Mouse (Mus musculus) embryonic facial prominence, embryonic 12.5 days (tissue): ENCODE measurements around the gene Ccl20. TPM values are rescaled to one million over a fixed set of nuclear protein-coding genes. Genes with fewer than 3 reads are reported as not detected.
A peak's percentile ranks its signal among the peaks of the same experiment; 100 is the strongest.

ENCODE experiments used
- ATAC-seq: fragments of 200-750 bp; cut with Nextera tagmentation; 2 replicates; pipeline ENCODE4 v1.8.0; 2017; ENCODE audit not compliant: insufficient number of reproducible peaks, insufficient read depth, low FRiP score, low TSS enrichment
- H3K27ac ChIP-seq: fragments of 300-500 bp; sonication (generic); 2 replicates; pipeline ENCODE4 v1.5.1; 2016; ENCODE audit warnings: mild to moderate bottlenecking
- H3K27me3 ChIP-seq: fragments of 300-500 bp; sonication (generic); 2 replicates; pipeline ENCODE4 v1.6.1; 2016; ENCODE audit warnings: mild to moderate bottlenecking, moderate library complexity
- H3K36me3 ChIP-seq: fragments of 300-500 bp; sonication (generic); 2 replicates; pipeline ENCODE4 v1.6.1; 2016; ENCODE audit warnings: mild to moderate bottlenecking
- H3K4me1 ChIP-seq: fragments of 300-500 bp; sonication (generic); 2 replicates; pipeline ENCODE4 v1.6.1; 2016
- H3K4me2 ChIP-seq: fragments of 300-500 bp; sonication (generic); replicated peaks from 2 replicates; pipeline ENCODE4 v1.6.1; 2016; ENCODE audit warnings: mild to moderate bottlenecking, moderate library complexity
- H3K4me3 ChIP-seq: fragments of 300-500 bp; sonication (generic); 2 replicates; pipeline ENCODE4 v1.5.1; 2016; ENCODE audit warnings: mild to moderate bottlenecking
- H3K9ac ChIP-seq: fragments of 300-500 bp; sonication (generic); 2 replicates; pipeline ENCODE4 v1.6.1; 2016; ENCODE audit warnings: mild to moderate bottlenecking, moderate library complexity
- H3K9me3 ChIP-seq: fragments of 300-500 bp; sonication (generic); 2 replicates; pipeline ENCODE4 v1.6.1; 2016; ENCODE audit warnings: mild to moderate bottlenecking, moderate library complexity
- WGBS: fragments of 180-500 bp; shearing (Covaris S2); methylation state at CpG from one replicate; pipeline ENCODE4 v1.1.7; 2016; 5-methylcytosine and 5-hydroxymethylcytosine counted together
- polyA plus RNA-seq: library from polyadenylated mRNA; unstranded; fragments of >200 nt; fragmentation: Nextera tagmentation; extraction: Ambion mirVana; gene quantifications from 2 replicates; pipeline ENCODE4 v1.2.1, GENCODE M21; 2016

Gene Ccl20
- polyA plus RNA-seq, 1 experiment from 2014 or later: 0.22 TPM

DNA sequence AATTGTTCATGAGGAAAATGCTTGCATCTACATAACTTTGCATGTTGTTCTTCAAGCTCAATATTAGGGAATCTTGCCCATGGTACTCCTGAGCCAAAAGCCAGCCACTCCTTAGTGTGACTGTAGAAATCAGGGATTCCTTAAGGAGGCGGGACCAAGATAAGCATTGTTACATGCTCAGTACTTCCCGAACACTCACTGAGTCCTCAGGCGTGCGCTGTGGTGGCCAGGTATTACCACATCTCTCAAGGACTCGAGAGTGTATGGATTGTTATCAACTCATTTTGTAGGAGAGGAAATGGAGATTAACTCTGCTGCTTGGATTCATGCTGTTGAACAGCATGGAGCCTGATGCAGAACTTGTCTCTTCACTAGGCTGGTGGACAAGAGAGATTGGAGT lies 25.5 kb downstream of the Ccl20 start:
- Histone ChIP-seq H3K4me3 (no peak overlapping the region), H3K9me3 (no peaks in the 10 kb centered on the region), H3K4me1 (no peaks in the 10 kb centered on the region), H3K27ac (no peak overlapping the region), H3K36me3 (no peaks in the 10 kb centered on the region), H3K9ac (no peak overlapping the region), H3K27me3 (no peaks in the 10 kb centered on the region), H3K4me2 (no peak overlapping the region)
- 91% methylated on average over 5 of the region's 5 CpGs for WGBS
- no peak for ATAC-seq

DNA sequence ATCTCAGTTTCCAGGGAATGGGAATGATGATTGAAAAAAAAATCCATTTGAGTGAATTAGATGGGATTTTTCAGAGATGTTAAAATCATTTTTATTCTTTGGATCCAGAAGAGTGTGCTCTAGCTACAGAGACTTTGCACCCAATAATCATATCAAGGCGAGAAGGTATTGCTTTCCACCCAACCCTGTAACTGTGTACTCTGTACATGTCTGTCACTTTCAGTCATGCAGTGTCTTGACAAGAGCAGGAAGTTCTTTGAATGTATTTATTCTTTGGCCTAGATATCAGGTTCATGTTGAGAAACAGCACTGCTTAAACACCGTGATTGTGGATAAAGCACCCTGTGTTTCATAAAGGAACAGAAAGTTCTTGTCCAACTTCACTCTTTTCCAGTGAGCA lies 30.0 kb downstream of the Ccl20 start:
- Histone ChIP-seq H3K9ac (no peak overlapping the region), H3K27me3 (no peaks in the 10 kb centered on the region), H3K4me1 (no peaks in the 10 kb centered on the region), H3K36me3 (no peaks in the 10 kb centered on the region), H3K4me2 (no peak overlapping the region), H3K9me3 (no peaks in the 10 kb centered on the region), H3K27ac (no peak overlapping the region), H3K4me3 (no peak overlapping the region)
- 80% methylated on average over 2 of the region's 2 CpGs for WGBS
- no peak for ATAC-seq

DNA sequence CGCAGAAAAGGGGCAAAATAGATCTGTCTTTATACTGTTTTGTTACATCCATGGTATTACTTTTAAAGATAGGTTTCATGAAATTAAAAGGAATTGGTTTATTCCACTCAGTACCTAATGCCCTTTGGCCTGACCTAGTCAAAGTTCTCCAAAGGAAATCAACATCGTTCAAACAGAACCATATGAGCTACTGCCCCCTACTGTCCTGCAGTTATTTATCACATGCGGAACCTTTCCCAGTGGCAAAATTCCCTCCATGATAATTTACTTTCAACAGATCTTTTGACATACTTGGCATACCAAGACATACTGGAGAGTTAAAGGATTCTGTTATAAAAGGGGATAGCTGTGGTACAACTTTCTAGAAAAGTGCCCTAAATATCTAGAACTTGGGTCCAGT lies 33.7 kb downstream of the Ccl20 start:
- no peak overlapping the region for H3K27ac ChIP-seq
- 72% methylated on average over 3 of the region's 3 CpGs for WGBS
- no peak overlapping the region for H3K9ac ChIP-seq
- H3K27me3 ChIP-seq: no peaks in the 10 kb centered on the region
- ATAC-seq: no peak
- no peaks in the 10 kb centered on the region for H3K4me1 ChIP-seq
- H3K4me3 ChIP-seq: no peak overlapping the region
- no peaks in the 10 kb centered on the region for H3K9me3 ChIP-seq
- H3K4me2 ChIP-seq: no peak overlapping the region
- H3K36me3 ChIP-seq: no peaks in the 10 kb centered on the region

DNA sequence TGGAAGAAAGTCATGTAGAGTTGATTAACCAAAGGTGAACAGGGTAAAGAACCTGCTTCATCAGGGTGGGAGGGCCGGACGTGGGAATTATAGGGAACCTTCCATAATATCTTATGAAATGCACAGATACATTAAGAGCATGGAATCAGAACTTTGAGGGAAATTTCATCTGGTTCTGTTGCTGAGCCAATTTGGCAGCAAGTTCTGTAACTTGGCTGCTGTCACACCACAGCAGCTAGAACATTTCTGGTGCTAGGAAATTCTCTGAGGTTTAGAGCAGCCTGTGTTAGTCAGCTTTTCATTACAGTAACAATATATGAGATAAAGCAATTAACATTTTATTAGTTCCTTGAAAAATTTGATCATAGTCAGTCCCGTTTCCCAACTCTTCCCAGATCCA lies 36.4 kb downstream of the Ccl20 start:
- no peak overlapping the region for H3K4me2 ChIP-seq
- H3K27me3 ChIP-seq: no peaks in the 10 kb centered on the region
- H3K9ac ChIP-seq: no peak overlapping the region
- no peak overlapping the region for H3K27ac ChIP-seq
- H3K4me1 ChIP-seq: no peaks in the 10 kb centered on the region
- no peaks in the 10 kb centered on the region for H3K9me3 ChIP-seq
- H3K4me3 ChIP-seq: no peak overlapping the region
- no peak for ATAC-seq
- WGBS: 86% methylated on average over 3 of the region's 3 CpGs
- no peaks in the 10 kb centered on the region for H3K36me3 ChIP-seq

DNA sequence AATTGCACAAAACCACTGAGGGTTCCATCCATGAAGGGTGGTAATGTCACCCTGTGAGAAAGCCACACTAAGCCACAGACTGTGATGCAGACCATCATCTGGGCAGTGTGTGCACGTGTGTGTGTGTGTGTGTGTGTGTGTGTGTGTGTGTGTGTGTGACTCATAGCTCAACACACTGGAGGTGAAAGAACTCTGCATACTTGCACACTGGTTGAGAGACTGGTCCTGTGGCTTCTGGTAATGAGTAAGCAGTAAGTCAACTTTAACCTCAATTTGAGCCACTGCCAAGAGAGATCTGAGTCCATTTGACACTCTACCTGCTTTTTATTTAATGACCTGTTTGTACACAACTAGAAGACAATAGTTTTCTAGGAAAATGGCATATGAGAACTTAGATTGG lies 40.3 kb downstream of the Ccl20 start:
- no peak overlapping the region for H3K9ac ChIP-seq
- H3K9me3 ChIP-seq: no peaks in the 10 kb centered on the region
- no peaks in the 10 kb centered on the region for H3K27me3 ChIP-seq
- 48% methylated on average over 1 of the region's 1 CpGs for whole genome bisulfite sequencing
- H3K4me2 ChIP-seq: no peak overlapping the region
- no peak overlapping the region for H3K4me3 ChIP-seq
- no peak for ATAC-seq
- no peaks in the 10 kb centered on the region for H3K36me3 ChIP-seq
- H3K27ac ChIP-seq: no peak overlapping the region
- H3K4me1 ChIP-seq: no peaks in the 10 kb centered on the region

DNA sequence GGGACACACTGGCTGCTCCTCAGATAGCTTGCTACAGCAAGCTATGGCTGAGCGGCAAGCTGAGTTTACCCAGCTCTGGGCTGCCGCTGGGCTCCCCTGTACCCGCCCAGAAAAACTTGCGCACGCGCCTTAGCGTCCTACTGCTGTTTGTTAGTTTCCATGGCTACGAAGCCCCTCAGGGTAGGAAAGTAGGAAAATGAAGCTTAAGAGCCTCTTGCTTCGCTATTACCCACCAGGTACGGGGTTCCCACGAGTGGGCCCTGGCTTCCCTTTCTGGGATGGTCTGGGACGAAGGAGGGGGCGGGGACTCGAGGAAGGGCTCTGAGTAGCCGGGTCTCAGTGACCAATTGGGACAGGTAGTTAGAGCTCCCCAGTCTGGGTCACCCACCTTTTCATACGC lies 43.0 kb downstream of the Ccl20 start, which contains the start of gene Daw1:
Gene Daw1 (plus strand): TSS at position 150 of the 400 bp plus-strand sequence.
- H3K4me1 ChIP-seq: no peaks in the 10 kb centered on the region
- no peaks in the 10 kb centered on the region for H3K27me3 ChIP-seq
- WGBS: under 1% methylated on average over 16 of the region's 16 CpGs
- H3K9ac ChIP-seq: peak within 1 kb of the TSS; percentile 54
- H3K4me2 ChIP-seq: peak within 1 kb of the TSS; percentile 60
- no peaks in the 10 kb centered on the region for H3K9me3 ChIP-seq
- H3K4me3 ChIP-seq: peak within 1 kb of the TSS; percentile 54
- peak; percentile 96 for ATAC-seq
- H3K36me3 ChIP-seq: no peaks in the 10 kb centered on the region
- H3K27ac ChIP-seq: no peak within 1 kb of the TSS

DNA sequence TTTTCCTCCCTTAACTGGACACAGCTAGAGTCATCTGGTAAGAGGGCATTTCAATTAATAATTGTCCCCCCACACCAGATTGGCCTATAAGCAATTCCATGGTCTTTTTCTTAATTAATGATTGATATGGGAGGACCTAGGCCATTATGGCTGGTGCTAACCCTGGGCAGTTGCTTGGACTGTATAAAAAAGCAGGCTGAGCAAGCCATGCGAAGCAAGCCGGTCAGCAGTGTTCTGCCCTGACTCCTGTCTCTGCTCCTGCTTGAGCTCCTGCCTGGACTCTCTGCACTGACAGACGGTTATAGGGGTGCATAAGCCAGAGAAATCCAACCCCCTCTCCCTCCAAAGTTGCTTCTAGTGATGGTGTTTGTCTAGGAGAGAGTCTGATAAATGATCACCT lies 45.1 kb downstream of the Ccl20 start:
- WGBS: 81% methylated on average over 3 of the region's 3 CpGs
- Histone ChIP-seq H3K4me2 (no peak overlapping the region), H3K4me1 (no peaks in the 10 kb centered on the region), H3K9me3 (no peaks in the 10 kb centered on the region), H3K4me3 (no peak overlapping the region), H3K27ac (no peak overlapping the region), H3K36me3 (no peaks in the 10 kb centered on the region), H3K9ac (no peak overlapping the region), H3K27me3 (no peaks in the 10 kb centered on the region)
- no peak for ATAC-seq

DNA sequence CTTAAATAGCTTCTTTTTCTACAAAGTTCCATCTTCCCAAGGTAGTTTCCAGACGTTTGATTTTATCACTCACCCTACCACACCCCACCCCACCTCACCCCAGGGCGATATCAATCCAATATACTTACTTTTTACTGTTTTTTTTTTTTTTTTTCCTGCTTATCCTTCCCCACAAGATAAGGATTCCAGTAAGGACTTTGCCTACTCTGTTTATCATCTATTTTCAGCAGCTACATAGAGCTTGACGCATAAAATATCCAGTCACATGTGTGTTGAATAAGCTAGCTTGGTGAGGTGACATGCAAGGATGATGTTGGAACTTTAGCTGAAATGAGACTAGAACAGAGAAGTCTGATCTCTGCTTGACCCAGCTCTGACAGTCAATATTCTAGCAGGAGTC lies 47.5 kb downstream of the Ccl20 start:
- no peak overlapping the region for H3K9ac ChIP-seq
- no peak for ATAC-seq
- H3K4me3 ChIP-seq: no peak overlapping the region
- no peak overlapping the region for H3K27ac ChIP-seq
- H3K4me2 ChIP-seq: no peak overlapping the region
- peaks cover 3% of the 10 kb centered on the region; the same call in 1 of the 2 replicates for H3K4me1 ChIP-seq
- H3K27me3 ChIP-seq: no peaks in the 10 kb centered on the region
- H3K36me3 ChIP-seq: no peaks in the 10 kb centered on the region
- H3K9me3 ChIP-seq: no peaks in the 10 kb centered on the region
- 78% methylated on average over 3 of the region's 3 CpGs for WGBS

Other genes with a start within 250 kb of the Ccl20 start
- 0.39 TPM in 1 of 2 replicates, not detected in the other for gene A030005L19Rik, start 203.4 kb upstream of the Ccl20 start, polyA plus RNA-seq
- gene A030014E15Rik, start 191.8 kb upstream of the Ccl20 start, polyA plus RNA-seq: not detected in 2 replicates
- gene Gm6217, start 185.4 kb upstream of the Ccl20 start, polyA plus RNA-seq: not detected in 2 replicates
- gene A030003K21Rik, start 173.4 kb upstream of the Ccl20 start, polyA plus RNA-seq: not detected in 2 replicates
- gene Gm7544, start 160.8 kb upstream of the Ccl20 start, polyA plus RNA-seq: not detected in 2 replicates
- not detected in 2 replicates for gene Gm47955, start 156.5 kb upstream of the Ccl20 start, polyA plus RNA-seq
- not detected in 2 replicates for gene Gm47959, start 116.2 kb upstream of the Ccl20 start, polyA plus RNA-seq
- gene Slc19a3, start 78.3 kb upstream of the Ccl20 start, polyA plus RNA-seq: 0.20 and 0.32 TPM in 2 replicates
- not detected in 2 replicates for gene Krtap28-10, start 74.3 kb upstream of the Ccl20 start, polyA plus RNA-seq
- gene Gm47969, start 71.8 kb upstream of the Ccl20 start, polyA plus RNA-seq: not detected in 2 replicates
- gene A030005K14Rik, start 57.4 kb upstream of the Ccl20 start, polyA plus RNA-seq: not detected in 2 replicates
- not detected in 2 replicates for gene Krtap28-13, start 55.8 kb upstream of the Ccl20 start, polyA plus RNA-seq
- 0.12 TPM in 1 of 2 replicates, not detected in the other for gene Daw1, start 43.0 kb downstream of the Ccl20 start, polyA plus RNA-seq